Mouse (Mus musculus) kidney, embryonic 14.5 days (tissue): ENCODE measurements around the gene Ddx54. TPM values are rescaled to one million over a fixed set of nuclear protein-coding genes. Genes with fewer than 3 reads are reported as not detected.

Experiments
- ATAC-seq: fragments of 200-750 bp; cut with Nextera tagmentation; 2 replicates; pipeline ENCODE4 v1.8.0; 2017; ENCODE audit warnings: moderate number of reproducible peaks, mild to moderate bottlenecking, moderate TSS enrichment, moderate library complexity; ENCODE audit not compliant: low FRiP score, low TSS enrichment
- H3K27ac ChIP-seq: fragments of 300-500 bp; sonication (generic); 2 replicates; pipeline ENCODE4 v1.5.1; 2014; ENCODE audit warnings: low read depth, mild to moderate bottlenecking, low read length, moderate library complexity, mixed read lengths
- H3K27me3 ChIP-seq: fragments of 300-500 bp; sonication (generic); 2 replicates; pipeline ENCODE4 v1.6.1; 2014; ENCODE audit warnings: mild to moderate bottlenecking, low read length; ENCODE audit not compliant: control insufficient read depth, insufficient read depth
- H3K36me3 ChIP-seq: fragments of 300-500 bp; sonication (generic); 2 replicates; pipeline ENCODE4 v1.6.1; 2014; ENCODE audit warnings: low read length, mixed read lengths; ENCODE audit not compliant: control insufficient read depth, insufficient read depth
- H3K4me1 ChIP-seq: fragments of 300-500 bp; sonication (generic); 2 replicates; pipeline ENCODE4 v1.6.1; 2014; ENCODE audit warnings: low read length, mixed read lengths; ENCODE audit not compliant: control insufficient read depth, insufficient read depth
- H3K4me2 ChIP-seq: fragments of 300-500 bp; sonication (generic); replicated peaks from 2 replicates; pipeline ENCODE4 v1.6.1; 2014; ENCODE audit warnings: low read depth, mild to moderate bottlenecking, low read length
- H3K4me3 ChIP-seq: fragments of 300-500 bp; sonication (generic); 2 replicates; pipeline ENCODE4 v1.5.1; 2014; ENCODE audit warnings: mild to moderate bottlenecking, low read length
- H3K9ac ChIP-seq: fragments of 300-500 bp; sonication (generic); 2 replicates; pipeline ENCODE4 v1.6.1; 2014; ENCODE audit warnings: low read depth, mild to moderate bottlenecking, low read length, moderate library complexity
- H3K9me3 ChIP-seq: fragments of 300-500 bp; sonication (generic); 2 replicates; pipeline ENCODE4 v1.6.1; 2016; ENCODE audit warnings: low read length; ENCODE audit not compliant: control insufficient read depth
- WGBS: fragments of 180-500 bp; shearing (Covaris S2); extraction: QIAGEN DNeasy Blood & Tissue Kit; methylation state at CpG from one replicate; pipeline ENCODE4 v1.1.7; 2014; 5-methylcytosine and 5-hydroxymethylcytosine counted together
- polyA plus RNA-seq: library from polyadenylated mRNA; unstranded; fragments of >200 nt; fragmentation: Nextera tagmentation; extraction: Ambion mirVana; gene quantifications from 2 replicates; pipeline ENCODE4 v1.2.1, GENCODE M21; 2014

Gene Ddx54
- polyA plus RNA-seq, 1 experiment from 2014 or later = 37.7 TPM

DNA sequence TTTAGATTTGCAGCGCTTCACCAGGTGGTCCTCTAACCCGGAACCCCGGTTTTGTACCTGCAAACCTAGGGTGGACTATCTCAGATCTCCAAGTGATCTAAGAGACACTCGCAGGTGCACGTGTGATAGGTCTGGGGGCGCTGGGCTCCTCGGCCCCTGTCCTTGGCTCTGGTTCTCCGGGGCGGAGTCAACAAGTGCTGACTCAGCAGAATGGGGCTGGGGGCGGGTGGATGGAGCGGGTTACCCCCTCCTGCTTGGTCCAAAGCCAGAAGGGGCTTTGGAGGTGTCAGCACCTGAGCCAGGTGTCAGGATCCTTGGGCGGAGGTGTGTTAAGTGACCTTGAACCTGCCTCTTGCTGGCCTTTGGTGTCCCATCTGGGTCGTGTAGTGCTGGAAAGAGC lies 37.4 kb downstream of the Ddx54 start:
- Histone ChIP-seq H3K9ac (no peak overlapping the region), H3K9me3 (no peaks in the 10 kb centered on the region), H3K27me3 (peaks cover 28% of the 10 kb centered on the region), H3K27ac (no peak overlapping the region), H3K4me1 (peaks cover 10% of the 10 kb centered on the region), H3K4me3 (no peak overlapping the region), H3K4me2 (no peak overlapping the region; the same call in 1 of the 2 replicates), H3K36me3 (no peaks in the 10 kb centered on the region)
- 24% methylated on average over 13 of the region's 13 CpGs for WGBS
- ATAC-seq = no peak

DNA sequence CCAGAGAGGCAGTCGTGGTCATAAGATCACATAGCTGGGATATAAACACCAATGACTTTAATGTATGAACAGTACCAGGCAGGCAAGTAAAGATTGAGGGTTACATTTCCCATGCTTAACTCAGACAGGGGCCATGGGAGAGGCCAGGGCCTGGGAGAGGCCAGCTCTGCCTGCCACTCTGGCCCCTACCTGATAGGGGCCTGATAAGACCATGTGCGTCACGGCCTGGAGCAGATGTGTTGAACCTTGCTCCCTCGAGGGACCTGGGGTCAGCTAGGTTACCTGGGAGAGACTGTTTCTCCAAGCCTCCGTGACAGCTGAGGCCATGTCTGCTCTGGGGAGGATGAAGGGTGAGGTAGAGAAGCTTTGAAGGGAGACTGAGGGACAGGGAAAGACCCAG lies 38.7 kb downstream of the Ddx54 start:
- H3K9me3 ChIP-seq = no peaks in the 10 kb centered on the region
- H3K4me1 ChIP-seq = peaks cover 10% of the 10 kb centered on the region
- H3K4me3 ChIP-seq = no peak overlapping the region
- no peak overlapping the region for H3K9ac ChIP-seq
- no peaks in the 10 kb centered on the region for H3K36me3 ChIP-seq
- 47% methylated on average over 5 of the region's 5 CpGs for WGBS
- H3K27me3 ChIP-seq = peaks cover 28% of the 10 kb centered on the region
- no peak overlapping the region for H3K27ac ChIP-seq
- H3K4me2 ChIP-seq = no peak overlapping the region
- ATAC-seq = no peak

DNA sequence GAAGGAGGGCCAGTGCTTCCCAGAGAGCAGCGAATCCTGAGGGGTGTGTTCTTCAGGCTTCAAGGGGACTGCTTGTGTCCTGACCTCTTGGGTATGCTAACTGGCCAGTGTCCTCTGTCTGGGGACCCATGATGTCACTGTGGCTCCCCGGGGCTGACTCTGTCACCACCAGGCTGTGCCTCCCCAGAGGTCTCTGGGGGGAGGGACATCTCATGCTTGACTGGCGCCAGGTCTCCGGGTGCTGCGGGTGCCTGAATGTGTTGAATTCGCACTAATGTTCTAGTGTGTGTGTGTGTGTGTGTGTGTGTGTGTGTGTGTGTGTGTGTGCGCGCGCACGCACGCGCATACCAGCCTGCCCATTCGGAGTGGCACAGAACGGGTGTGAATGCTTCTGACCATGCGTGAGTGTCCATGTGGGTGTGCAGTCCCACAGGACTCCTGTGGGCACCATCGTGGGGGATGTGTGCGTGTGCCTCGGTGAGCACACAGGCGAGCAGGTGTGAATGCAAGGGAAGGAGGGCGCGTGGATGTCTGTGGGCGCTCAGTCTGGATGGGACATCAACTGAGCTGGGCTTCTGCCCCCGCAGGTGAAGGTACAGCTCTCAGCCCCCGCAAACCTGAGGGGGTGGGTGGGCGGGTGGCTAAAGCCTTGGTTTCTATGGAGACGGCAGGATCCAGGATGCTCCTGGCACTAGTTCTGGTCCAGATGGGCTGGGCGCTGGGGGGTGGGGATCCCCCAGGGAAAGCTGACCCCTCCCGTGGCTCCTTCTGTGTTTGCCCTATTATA lies 40.6 kb downstream of the Ddx54 start:
- Histone ChIP-seq H3K9ac (no peak overlapping the region), H3K9me3 (no peaks in the 10 kb centered on the region), H3K27ac (no peak overlapping the region), H3K4me2 (no peak overlapping the region), H3K36me3 (no peaks in the 10 kb centered on the region), H3K4me1 (peaks cover 10% of the 10 kb centered on the region), H3K27me3 (peaks cover 21% of the 10 kb centered on the region), H3K4me3 (no peak overlapping the region)
- 78% methylated on average over 28 of the region's 28 CpGs for WGBS
- ATAC-seq = no peak

DNA sequence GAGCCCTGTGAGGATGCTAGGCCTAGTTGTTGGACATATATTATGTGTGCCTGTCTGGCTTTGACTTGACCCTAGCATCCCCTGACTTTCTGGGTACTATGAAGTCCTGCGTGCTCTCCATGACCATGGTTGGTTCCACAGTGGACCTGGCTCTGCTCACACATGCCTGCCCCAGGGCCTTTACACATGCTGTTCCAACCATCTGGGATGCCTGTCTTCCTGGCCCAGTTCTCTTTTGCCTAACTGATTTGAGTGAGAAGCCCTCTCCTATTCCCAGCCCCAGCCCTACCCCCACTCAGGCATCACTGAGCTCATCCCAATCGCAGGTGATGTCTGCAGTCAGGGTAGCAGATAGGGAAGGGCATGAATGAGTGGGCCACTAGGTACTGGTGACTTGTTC lies 41.3 kb downstream of the Ddx54 start:
- peaks cover 3% of the 10 kb centered on the region; the same call in 1 of the 2 replicates for H3K4me1 ChIP-seq
- H3K9ac ChIP-seq = no peak overlapping the region
- H3K36me3 ChIP-seq = no peaks in the 10 kb centered on the region
- WGBS = 89% methylated on average over 2 of the region's 2 CpGs
- no peak overlapping the region for H3K27ac ChIP-seq
- ATAC-seq = no peak
- H3K9me3 ChIP-seq = no peaks in the 10 kb centered on the region
- no peak overlapping the region for H3K4me2 ChIP-seq
- no peak overlapping the region for H3K4me3 ChIP-seq
- H3K27me3 ChIP-seq = peaks cover 15% of the 10 kb centered on the region

DNA sequence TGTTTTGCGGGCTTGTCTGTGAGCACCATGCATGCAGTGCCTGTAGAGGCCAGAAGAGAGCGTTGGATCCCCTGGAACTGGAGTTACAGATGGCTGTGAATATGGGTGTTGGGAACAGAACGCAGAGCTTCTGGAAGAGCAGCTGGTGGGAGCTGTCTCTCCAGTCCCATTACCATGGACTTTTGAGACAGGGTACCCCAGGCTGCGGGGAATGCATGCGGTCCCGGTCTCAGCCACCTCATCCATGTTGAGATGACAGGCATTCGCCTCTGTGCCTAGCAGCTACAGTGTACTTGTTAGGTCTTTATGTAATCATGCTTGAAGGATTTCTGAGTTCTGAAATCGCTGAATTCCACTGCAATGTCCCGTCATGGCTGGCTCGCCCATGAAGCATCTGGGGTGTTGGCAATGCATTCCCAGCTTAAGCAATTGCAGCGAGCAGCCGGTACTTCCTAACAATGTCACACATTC lies 43.8 kb downstream of the Ddx54 start:
- no peak overlapping the region for H3K27ac ChIP-seq
- no peak overlapping the region for H3K4me3 ChIP-seq
- H3K4me2 ChIP-seq = no peak overlapping the region
- ATAC-seq = no peak
- no peak overlapping the region for H3K9ac ChIP-seq
- no peaks in the 10 kb centered on the region for H3K27me3 ChIP-seq
- no peaks in the 10 kb centered on the region for H3K9me3 ChIP-seq
- H3K36me3 ChIP-seq = no peaks in the 10 kb centered on the region
- WGBS = 86% methylated on average over 12 of the region's 12 CpGs
- no peaks in the 10 kb centered on the region for H3K4me1 ChIP-seq

DNA sequence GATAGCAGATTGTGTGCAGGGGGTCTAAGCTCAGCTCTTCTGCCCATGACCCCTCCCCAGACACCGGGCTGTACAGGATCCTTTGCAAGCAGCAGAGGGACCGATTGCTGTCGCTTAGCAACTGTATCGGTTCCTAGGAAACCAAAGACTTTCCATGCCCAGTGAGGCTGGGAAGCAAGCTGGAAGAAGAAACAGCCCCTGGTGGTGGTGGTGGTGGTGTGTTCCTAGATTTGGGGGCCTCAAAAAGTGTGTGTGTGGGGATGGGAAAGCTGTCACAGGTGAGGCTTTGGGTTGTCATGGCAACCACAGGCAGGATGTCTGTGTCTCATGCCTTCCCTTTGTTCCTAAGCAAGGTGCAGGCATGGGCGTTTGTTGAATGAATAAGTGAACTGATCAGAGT lies 48.3 kb downstream of the Ddx54 start:
- Histone ChIP-seq H3K27me3 (no peaks in the 10 kb centered on the region), H3K4me1 (no peaks in the 10 kb centered on the region), H3K4me2 (no peak overlapping the region), H3K4me3 (no peak overlapping the region), H3K9ac (no peak overlapping the region), H3K9me3 (no peaks in the 10 kb centered on the region), H3K36me3 (no peaks in the 10 kb centered on the region), H3K27ac (no peak overlapping the region)
- WGBS = 57% methylated on average over 5 of the region's 5 CpGs
- ATAC-seq = no peak

DNA sequence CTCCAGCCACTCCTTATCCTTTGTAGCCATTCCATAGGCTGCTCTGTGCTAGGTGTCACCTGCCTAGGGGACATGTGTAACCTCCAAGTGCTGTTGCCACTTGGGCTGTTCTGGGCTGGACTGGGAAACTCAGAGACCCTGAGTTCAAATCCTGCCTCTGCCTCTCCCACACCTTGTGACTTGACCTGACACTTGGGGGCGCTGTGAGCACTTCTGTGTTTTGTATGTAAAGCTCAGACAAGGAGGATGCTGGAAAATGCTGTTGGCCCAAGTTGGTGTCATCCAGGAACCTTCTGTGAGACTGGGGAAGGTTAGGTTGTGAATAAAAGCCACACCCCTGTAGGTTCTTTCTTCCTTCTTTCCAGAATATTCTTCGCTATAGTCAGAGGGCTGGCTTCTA lies 52.3 kb downstream of the Ddx54 start:
- no peak for ATAC-seq

DNA sequence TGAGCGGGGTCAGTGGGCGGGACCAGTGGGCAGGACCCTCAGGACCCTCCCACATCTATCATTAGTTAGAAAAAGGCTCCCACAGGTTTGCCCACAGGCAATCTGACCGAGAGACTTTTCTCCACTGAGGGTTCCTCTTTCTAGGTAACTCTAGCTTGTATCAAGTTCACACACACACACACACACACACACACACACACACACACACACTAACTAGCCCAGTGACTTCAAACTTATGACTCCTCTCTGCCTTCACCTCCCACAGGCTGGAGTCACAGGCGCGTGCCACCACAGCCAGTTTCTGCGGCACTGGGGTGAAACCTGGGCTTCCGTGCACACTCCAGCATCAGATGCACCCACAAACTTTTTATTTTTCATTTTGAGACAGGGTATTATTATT lies 56.2 kb downstream of the Ddx54 start:
- 70% methylated on average over 7 of the region's 7 CpGs for WGBS

More for the DNA sequence above, 52.3 kb downstream of the Ddx54 start:
- H3K36me3 ChIP-seq = no peaks in the 10 kb centered on the region
- 56% methylated on average over 2 of the region's 2 CpGs for WGBS
- no peaks in the 10 kb centered on the region for H3K9me3 ChIP-seq
- H3K4me1 ChIP-seq = no peaks in the 10 kb centered on the region
- no peak overlapping the region for H3K4me3 ChIP-seq
- H3K27me3 ChIP-seq = no peaks in the 10 kb centered on the region; the same call in 1 of the 2 replicates
- no peak overlapping the region for H3K4me2 ChIP-seq
- no peak overlapping the region for H3K27ac ChIP-seq
- H3K9ac ChIP-seq = no peak overlapping the region

DNA sequence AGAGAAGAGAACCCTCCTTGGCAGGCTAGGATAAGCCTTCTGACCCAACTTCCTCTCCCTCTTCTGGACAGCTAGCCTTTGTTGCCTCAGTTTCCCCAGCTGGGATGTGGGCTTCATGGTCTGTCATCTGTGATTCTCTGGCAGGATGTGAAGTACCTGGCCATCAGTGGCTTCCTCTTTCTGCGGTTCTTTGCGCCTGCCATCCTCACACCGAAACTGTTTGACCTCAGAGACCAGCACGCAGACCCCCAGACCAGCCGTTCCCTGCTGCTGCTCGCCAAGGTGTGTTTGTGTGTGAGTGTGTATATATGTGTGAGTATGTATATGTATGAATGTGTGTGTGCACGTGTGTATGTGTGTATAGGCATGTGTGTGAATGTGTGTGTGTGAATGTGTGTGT lies 57.6 kb downstream of the Ddx54 start:
- Histone ChIP-seq H3K27ac (no peak overlapping the region), H3K9ac (no peak overlapping the region), H3K36me3 (no peaks in the 10 kb centered on the region), H3K27me3 (no peaks in the 10 kb centered on the region; the same call in 1 of the 2 replicates), H3K4me2 (no peak overlapping the region), H3K4me1 (no peaks in the 10 kb centered on the region), H3K9me3 (no peaks in the 10 kb centered on the region), H3K4me3 (no peak overlapping the region)
- WGBS = 88% methylated on average over 7 of the region's 7 CpGs
- ATAC-seq = no peak

More for the DNA sequence above, 56.2 kb downstream of the Ddx54 start:
- Histone ChIP-seq H3K4me3 (no peak overlapping the region), H3K9ac (no peak overlapping the region), H3K27ac (no peak overlapping the region), H3K4me1 (no peaks in the 10 kb centered on the region), H3K9me3 (no peaks in the 10 kb centered on the region), H3K4me2 (no peak overlapping the region), H3K27me3 (no peaks in the 10 kb centered on the region; the same call in 1 of the 2 replicates), H3K36me3 (no peaks in the 10 kb centered on the region)
- no peak for ATAC-seq
